Mouse (Mus musculus) lung, embryonic 16.5 days (tissue): Measurements from ENCODE around the gene Aym1. TPM values are rescaled to one million over a fixed set of nuclear protein-coding genes. Genes with fewer than 3 reads are reported as not detected.
A peak's percentile ranks its signal among the peaks of the same experiment; 100 is the strongest.
"Not testable (repeated sequence)": the region's sequence is repeated elsewhere in the genome, so short reads cannot be mapped to it uniquely, and the experiment has no call there.

ENCODE experiments used
- ATAC-seq: fragments of 200-750 bp; cut with Nextera tagmentation; 2 replicates; pipeline ENCODE4 v1.8.0; 2017; ENCODE audit warnings: low read depth, mild to moderate bottlenecking, moderate library complexity
- H3K27ac ChIP-seq: fragments of 300-500 bp; sonication (generic); 2 replicates; pipeline ENCODE4 v1.5.1; 2014; ENCODE audit warnings: mild to moderate bottlenecking, control low read depth, low read length
- H3K27me3 ChIP-seq: fragments of 300-500 bp; sonication (generic); 2 replicates; pipeline ENCODE4 v1.6.1; 2014; ENCODE audit warnings: low read depth, low read length, mixed read lengths; ENCODE audit not compliant: control insufficient read depth, insufficient read depth
- H3K36me3 ChIP-seq: fragments of 300-500 bp; sonication (generic); 2 replicates; pipeline ENCODE4 v1.6.1; 2014; ENCODE audit warnings: low read length; ENCODE audit not compliant: control insufficient read depth, insufficient read depth
- H3K4me1 ChIP-seq: fragments of 300-500 bp; sonication (generic); replicated peaks from 2 replicates; pipeline ENCODE4 v1.6.1; 2014; ENCODE audit warnings: low read length, mixed read lengths; ENCODE audit not compliant: control insufficient read depth, insufficient read depth
- H3K4me2 ChIP-seq: fragments of 300-500 bp; sonication (generic); 2 replicates; pipeline ENCODE4 v1.6.1; 2014; ENCODE audit warnings: low read depth, low read length, control low read depth
- H3K4me3 ChIP-seq: fragments of 300-500 bp; sonication (generic); 2 replicates; pipeline ENCODE4 v1.5.1; 2014; ENCODE audit warnings: mild to moderate bottlenecking, low read length, control low read depth
- H3K9ac ChIP-seq: fragments of 300-500 bp; sonication (generic); 2 replicates; pipeline ENCODE4 v1.6.1; 2014; ENCODE audit warnings: low read length, control low read depth
- H3K9me3 ChIP-seq: fragments of 300-500 bp; sonication (generic); 2 replicates; pipeline ENCODE4 v1.6.1; 2016; ENCODE audit warnings: low read length; ENCODE audit not compliant: control insufficient read depth
- WGBS: fragments of 180-500 bp; shearing (Covaris S2); extraction: QIAGEN DNeasy Blood & Tissue Kit; methylation state at CpG from one replicate; pipeline ENCODE4 v1.1.7; 2014; 5-methylcytosine and 5-hydroxymethylcytosine counted together
- polyA plus RNA-seq: library from polyadenylated mRNA; unstranded; fragments of >200 nt; fragmentation: Nextera tagmentation; extraction: Ambion mirVana; gene quantifications from 2 replicates; pipeline ENCODE4 v1.2.1, GENCODE M21; 2015

Aym1 gene
- polyA plus RNA-seq, 1 experiment from 2014 or later = not detected

DNA sequence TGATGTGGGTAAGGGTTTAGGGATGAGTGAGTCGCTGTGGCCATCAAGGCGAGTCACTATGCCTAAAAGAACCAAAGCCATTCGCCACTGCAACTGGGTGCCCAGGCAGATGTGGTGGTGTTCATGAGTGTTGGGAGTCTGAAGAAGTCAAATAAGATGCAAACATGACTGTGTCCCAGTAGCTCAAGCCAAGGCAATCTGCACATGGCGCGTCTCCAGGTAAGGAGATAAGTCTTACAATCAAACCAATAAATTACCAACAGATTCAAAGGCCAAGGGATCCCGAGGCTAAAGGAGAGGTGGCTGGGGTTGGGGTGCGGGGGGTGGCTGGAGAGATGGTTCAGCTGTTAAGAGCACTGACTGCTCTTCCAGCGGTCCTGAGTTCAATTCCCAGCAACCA is 6.1 kb downstream of the Aym1 start:
- Histone ChIP-seq H3K9me3 (no peaks in the 10 kb centered on the region), H3K9ac (no peak overlapping the region), H3K36me3 (no peaks in the 10 kb centered on the region), H3K4me3 (no peak overlapping the region), H3K27me3 (peaks cover 4% of the 10 kb centered on the region), H3K4me1 (peaks cover 7% of the 10 kb centered on the region; the same call in 1 of the 2 replicates), H3K27ac (no peak overlapping the region), H3K4me2 (no peak overlapping the region)
- no peak for ATAC-seq
- 84% methylated on average over 8 of the region's 8 CpGs for WGBS

DNA sequence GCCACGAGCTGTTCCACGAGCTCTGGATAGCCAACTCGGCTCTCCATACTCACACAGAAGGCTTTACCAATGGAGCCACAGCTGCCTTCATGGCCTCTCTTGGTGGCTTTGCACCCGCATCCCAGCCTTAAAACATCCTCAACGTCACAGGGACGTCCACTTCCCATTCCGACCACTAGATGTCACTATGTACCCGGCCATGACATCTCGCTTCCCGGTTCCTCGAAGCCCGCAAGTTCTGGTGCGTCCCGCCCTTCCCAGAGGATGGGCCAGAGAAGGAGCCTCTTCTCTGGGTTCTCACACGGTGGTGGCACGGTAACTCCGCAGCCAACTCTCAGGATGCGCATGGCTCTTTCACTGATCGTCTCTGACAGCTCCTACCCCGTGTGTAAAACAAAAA is 8.8 kb downstream of the Aym1 start:
- H3K9me3 ChIP-seq = no peaks in the 10 kb centered on the region
- no peak overlapping the region for H3K9ac ChIP-seq
- no peak overlapping the region for H3K4me3 ChIP-seq
- no peaks in the 10 kb centered on the region for H3K36me3 ChIP-seq
- H3K4me2 ChIP-seq = no peak overlapping the region
- H3K27me3 ChIP-seq = peaks cover 4% of the 10 kb centered on the region
- ATAC-seq = peak; percentile 51; the same call in 1 of the 2 replicates
- H3K27ac ChIP-seq = no peak overlapping the region
- no peaks in the 10 kb centered on the region; the same call in 1 of the 2 replicates for H3K4me1 ChIP-seq
- 2% methylated on average over 20 of the region's 20 CpGs for WGBS

DNA sequence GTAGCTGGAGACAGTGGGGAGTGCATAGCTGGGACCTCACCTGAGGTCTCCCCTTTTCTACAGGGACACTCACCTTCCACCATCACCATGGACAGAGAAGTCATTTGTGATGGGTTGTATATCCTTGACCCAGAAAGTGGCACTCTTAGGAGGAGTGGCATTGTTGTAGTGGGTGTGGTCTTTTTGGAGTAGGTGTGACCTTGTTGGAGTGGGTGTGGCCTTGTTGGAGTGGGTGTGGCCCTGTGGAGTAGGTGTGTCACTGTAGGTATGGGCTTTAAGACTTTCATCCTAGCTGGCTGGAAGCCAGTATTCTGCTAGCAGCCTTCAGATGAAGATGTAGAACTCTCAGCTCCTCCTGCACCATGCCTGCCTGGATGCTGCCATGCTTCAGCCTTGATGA is 10.6 kb downstream of the Aym1 start:
- H3K4me2 ChIP-seq, ATAC-seq, H3K27ac ChIP-seq, H3K36me3 ChIP-seq, H3K4me3 ChIP-seq, H3K4me1 ChIP-seq, H3K9ac ChIP-seq, H3K27me3 ChIP-seq, H3K9me3 ChIP-seq: not testable (repeated sequence)

DNA sequence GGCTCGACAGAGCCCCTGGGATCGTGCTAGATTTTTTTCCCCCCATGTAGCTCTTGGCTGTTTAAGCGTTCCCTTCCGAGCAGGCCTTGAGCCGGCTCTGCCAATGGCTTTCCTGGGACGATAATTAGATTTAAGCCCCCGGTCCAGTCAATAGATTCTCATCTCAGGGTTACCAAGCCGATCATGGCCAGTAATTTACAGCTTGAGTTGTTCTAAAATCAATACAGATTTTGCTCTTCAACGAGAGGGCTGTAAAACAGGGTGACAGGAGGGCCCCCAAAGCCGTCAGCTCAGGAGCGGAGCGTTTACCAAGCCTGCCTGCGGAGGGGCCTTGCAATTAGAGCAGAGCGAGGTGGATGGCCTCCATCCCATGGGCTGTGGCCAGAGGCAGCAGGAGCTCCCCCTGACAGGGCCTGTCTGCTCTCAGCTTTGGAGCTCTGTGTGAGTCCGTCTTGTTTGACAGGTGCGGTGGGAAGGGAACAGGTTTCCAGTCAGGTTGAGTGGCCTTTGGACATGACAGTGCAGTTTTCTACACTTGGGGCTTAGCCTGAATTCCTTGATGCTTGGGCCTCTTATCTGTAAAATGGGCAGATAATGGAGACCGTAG is 12.3 kb downstream of the Aym1 start:
- Histone ChIP-seq H3K9ac (no peak overlapping the region), H3K4me2 (no peak overlapping the region), H3K9me3 (no peaks in the 10 kb centered on the region), H3K27me3 (peaks cover 4% of the 10 kb centered on the region), H3K27ac (no peak overlapping the region), H3K4me3 (no peak overlapping the region), H3K4me1 (no peaks in the 10 kb centered on the region; the same call in 1 of the 2 replicates), H3K36me3 (no peaks in the 10 kb centered on the region)
- ATAC-seq = no peak
- WGBS = 77% methylated on average over 17 of the region's 17 CpGs

DNA sequence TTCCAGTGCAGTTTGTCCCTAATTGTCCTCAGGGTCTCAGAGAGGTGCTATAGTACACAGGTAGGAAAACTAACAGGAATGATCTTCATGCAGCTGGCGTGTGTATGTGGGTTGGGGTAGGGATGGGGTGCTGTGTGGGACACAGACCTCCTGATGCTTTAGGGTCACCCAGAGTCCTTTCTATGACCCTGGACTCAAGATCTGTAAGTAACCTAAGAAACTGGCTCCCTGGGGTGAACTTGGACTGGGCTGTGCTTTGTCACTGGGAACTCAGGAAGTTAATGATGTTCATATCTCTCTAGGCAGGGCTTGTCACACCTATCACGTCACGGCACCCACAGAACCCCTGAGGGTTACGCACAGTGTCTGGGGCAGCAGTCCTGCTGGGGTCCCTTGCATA is 15.4 kb downstream of the Aym1 start:
- ATAC-seq = no peak
- Histone ChIP-seq H3K4me2 (no peak overlapping the region), H3K9me3 (no peaks in the 10 kb centered on the region), H3K9ac (no peak overlapping the region), H3K4me1 (no peaks in the 10 kb centered on the region), H3K36me3 (no peaks in the 10 kb centered on the region), H3K27ac (no peak overlapping the region), H3K27me3 (no peaks in the 10 kb centered on the region), H3K4me3 (no peak overlapping the region)
- 52% methylated on average over 4 of the region's 4 CpGs for WGBS

DNA sequence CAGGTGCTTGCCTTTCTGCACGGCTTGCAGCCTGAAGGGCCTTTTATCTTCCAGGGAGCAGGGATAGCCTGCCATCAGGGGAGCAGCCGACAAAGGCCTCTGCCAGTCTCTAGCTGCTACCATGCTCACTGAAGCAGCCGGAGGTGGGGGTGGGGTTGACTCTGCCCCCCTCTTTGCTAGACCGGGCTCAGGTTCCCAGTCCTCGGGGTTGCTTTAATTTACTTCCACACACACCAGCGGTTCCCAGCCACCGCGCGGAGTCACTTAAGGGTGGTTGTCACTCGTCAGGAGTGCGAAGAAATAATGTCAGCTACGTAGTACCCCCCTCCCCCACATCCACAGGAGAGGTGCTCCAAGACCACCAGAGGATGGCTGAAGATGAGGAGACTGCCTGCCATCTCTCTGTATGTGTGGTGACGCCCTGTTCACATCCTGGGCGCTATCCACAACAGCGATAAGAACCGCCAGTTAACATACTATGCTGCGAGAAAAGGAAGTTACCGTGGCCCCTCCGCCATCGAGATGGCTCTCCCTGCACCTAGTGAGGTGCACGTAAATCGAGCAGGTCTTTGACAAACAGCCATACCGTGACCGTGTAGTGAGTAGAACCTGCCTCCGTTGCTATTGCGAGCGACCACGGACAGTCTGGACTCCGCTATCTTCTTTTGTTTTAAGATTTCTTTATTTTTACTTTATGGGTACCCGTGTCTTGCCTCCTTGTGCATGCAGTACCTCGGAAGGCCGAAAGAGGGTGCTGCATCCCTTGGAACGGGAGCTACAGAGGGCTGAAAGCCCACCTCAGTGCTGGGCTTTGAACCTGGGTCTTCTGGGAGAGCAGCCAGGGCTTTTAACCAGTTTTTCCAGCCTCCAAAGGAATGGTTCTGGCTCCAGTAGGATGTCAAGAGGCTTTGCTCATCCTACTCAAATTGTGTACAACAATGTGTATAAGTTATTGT is 16.2 kb downstream of the Aym1 start:
- peak overlapping the region; percentile 45 for H3K4me2 ChIP-seq
- ATAC-seq = no peak
- peak overlapping the region; percentile 1 for H3K4me3 ChIP-seq
- no peaks in the 10 kb centered on the region for H3K27me3 ChIP-seq
- H3K27ac ChIP-seq = no peak overlapping the region
- H3K36me3 ChIP-seq = no peaks in the 10 kb centered on the region
- WGBS = 3% methylated on average over 33 of the region's 33 CpGs
- H3K9ac ChIP-seq = no peak overlapping the region
- H3K9me3 ChIP-seq = no peaks in the 10 kb centered on the region
- no peaks in the 10 kb centered on the region for H3K4me1 ChIP-seq

DNA sequence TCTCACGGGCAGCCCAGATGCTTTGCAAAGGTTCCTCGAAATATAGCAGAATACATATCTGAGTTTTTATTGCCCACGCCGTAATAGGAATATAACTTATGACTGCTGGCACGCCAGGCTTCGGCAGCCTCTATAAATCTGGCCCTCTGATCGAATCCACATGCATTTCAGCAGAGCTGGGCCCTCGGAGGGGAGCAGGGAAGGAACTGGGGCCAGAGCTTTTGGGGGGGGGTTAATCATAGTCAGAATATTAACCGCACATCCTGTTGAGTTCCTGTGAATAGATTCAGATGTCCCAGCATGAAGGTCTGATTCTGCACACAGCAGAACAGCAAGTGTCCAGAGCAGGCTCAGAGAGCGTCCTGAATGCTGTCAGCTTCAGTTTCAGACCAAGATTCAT is 17.2 kb downstream of the Aym1 start:
- 72% methylated on average over 10 of the region's 10 CpGs for WGBS
- Histone ChIP-seq H3K9me3 (no peaks in the 10 kb centered on the region), H3K36me3 (no peaks in the 10 kb centered on the region), H3K9ac (no peak overlapping the region), H3K27ac (no peak overlapping the region), H3K27me3 (no peaks in the 10 kb centered on the region), H3K4me1 (no peaks in the 10 kb centered on the region), H3K4me3 (no peak overlapping the region), H3K4me2 (no peak overlapping the region)
- ATAC-seq = no peak

DNA sequence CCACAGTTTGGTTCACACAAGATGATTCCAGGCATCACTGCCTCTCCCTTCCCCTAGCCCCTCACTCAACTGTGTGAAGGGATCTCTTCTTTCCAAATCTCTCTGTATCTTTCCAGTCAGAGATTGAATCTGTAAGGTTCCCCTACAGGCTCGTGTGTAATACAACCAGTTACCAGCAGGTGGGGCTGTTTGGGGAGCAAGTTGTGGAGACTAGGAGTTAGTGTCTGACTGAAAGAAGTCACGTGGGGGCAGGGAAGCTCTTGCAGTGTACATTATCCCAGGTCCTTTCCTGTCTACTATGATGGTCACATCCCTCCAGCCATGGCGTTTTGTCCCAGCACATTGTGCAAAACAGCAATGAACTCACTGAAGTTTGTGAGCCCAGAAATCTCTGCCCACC is 18.7 kb downstream of the Aym1 start:
- no peak overlapping the region for H3K9ac ChIP-seq

DNA sequence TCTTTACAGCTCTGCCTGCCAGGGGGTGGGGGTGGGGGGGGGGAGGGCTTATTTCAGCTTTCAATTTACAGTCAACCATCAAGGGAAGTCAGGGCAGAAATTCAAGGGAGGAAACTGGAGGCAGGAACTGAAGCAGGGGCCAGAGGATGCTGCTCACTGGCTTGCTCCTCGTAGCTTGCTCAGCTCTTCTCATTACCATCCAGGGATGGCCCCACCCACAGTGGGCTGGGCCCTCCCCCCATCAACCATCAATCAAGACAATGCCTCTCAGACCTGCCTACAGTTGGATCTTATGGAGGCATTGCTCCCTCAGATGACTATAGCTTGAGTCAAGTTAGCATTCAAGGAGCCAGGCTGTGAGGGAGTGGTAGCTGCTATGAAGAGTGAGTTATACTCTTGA is 19.2 kb downstream of the Aym1 start:
- no peaks in the 10 kb centered on the region for H3K27me3 ChIP-seq
- H3K9ac ChIP-seq = no peak overlapping the region
- no peak overlapping the region for H3K27ac ChIP-seq
- no peaks in the 10 kb centered on the region for H3K4me1 ChIP-seq
- no peaks in the 10 kb centered on the region for H3K9me3 ChIP-seq
- ATAC-seq = no peak
- no peak overlapping the region for H3K4me3 ChIP-seq
- no peak overlapping the region for H3K4me2 ChIP-seq
- WGBS = 86% methylated on average over 1 of the region's 1 CpGs
- H3K36me3 ChIP-seq = no peaks in the 10 kb centered on the region

More for the DNA sequence above, 18.7 kb downstream of the Aym1 start:
- no peaks in the 10 kb centered on the region for H3K36me3 ChIP-seq
- no peaks in the 10 kb centered on the region for H3K27me3 ChIP-seq
- H3K4me3 ChIP-seq = no peak overlapping the region
- H3K9me3 ChIP-seq = no peaks in the 10 kb centered on the region
- no peak overlapping the region for H3K4me2 ChIP-seq
- 17% methylated on average over 3 of the region's 3 CpGs for WGBS
- no peak for ATAC-seq
- no peaks in the 10 kb centered on the region for H3K4me1 ChIP-seq
- no peak overlapping the region for H3K27ac ChIP-seq
